Mouse (Mus musculus): ENCODE results near the gene BC052040.

GRCm38 (mm10) chr2:115734850-115735249, 153.3 kb downstream of the BC052040 start:
- TF ChIP-seq TAL1 (conservative IDR thresholded peaks at IDR 0.05; ENCODE audit: low read depth, low read length) (no peak), CTCF (IDR thresholded peaks at IDR 0.05; ENCODE audit: low read depth, low read length) (no peak)

All from G1E (cell line).